Mouse (Mus musculus): ENCODE results near the gene Commd4.

Gene Commd4

DNA sequence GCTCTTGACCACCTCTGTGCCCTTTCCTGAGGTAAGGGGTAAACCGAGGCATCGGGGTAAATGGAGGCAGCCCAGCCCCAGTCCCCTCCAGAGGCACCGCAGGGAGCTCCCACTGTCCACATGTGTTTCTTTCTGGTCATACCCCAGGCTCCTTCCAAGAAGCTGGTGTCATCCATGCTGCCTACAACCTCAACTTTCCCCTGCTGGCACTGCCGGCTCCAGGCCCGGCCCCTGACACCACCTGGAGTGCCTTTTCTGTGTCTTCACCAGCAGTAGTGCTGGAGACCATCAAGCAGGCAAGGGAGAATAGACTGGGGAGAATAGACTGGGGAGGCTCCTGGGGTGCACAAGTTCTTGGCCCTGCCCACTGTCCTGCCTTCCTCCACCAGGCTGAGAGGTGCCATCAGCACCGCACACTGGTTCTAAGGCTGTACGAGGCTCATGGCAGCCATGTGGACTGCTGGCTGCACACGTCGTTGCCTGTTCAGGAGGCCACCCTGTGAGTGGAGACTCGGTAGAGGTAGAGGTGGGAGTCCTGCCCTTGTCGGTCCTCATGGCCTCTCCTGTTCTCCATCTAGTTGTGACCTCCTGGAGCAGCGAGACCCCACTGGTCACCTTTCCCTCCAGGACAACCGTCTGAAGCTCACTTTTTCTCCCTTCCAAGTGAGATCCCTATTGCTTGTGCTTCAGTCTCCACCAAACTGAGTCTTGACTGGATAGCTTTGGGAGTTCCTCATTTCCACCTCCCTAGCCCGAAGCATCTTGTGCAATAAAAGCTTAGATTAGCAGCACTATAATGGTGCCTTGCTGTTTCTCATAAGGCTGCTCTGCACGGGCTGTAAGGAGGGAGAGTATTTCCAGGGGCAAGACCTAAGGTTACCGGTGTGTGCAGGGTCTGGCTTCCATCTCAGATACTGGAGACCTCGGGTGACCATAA, 16.4 kb downstream of the Commd4 start:
- DNase-seq, result no peak

DNA sequence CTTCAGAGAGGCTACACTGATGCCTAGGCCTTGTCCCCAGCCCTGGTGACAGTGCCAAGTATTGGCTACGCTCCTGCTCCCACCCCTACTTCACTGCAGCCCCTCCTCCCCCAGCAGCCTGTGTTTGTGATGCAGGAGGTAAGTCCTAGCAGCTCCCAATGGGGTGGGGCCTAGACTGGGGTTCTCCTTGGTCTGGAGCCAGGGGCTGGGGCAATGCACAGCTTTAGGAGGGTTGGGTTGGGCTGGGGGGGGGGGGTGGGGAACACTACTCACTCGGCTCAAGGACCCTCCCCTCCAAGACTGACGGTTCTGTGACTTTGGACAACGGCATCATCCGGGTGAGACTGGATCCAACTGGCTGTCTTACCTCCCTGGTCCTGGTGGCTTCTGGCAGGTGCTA, 18.6 kb downstream of the Commd4 start:
- no peak for DNase-seq

DNA sequence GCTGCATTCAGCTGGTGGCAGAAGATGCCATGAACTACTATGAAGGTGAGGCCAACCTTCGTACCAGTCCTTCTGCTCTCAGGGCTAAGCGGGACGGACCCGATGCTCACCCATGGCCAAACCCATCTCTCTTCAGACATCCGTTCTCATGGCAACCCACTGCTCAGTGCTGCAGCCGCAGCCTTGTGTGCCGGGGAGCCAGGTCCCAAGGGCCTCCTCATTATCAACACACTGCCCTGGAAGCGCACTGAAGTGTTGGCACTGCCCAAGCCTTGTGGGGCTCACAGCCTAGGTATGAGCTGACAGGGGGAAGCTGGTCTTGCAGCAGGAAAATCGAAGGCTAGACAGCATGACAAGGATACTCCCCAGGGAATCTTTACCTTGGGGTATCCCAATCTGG, 19.0 kb downstream of the Commd4 start:
- no peak for DNase-seq

DNA sequence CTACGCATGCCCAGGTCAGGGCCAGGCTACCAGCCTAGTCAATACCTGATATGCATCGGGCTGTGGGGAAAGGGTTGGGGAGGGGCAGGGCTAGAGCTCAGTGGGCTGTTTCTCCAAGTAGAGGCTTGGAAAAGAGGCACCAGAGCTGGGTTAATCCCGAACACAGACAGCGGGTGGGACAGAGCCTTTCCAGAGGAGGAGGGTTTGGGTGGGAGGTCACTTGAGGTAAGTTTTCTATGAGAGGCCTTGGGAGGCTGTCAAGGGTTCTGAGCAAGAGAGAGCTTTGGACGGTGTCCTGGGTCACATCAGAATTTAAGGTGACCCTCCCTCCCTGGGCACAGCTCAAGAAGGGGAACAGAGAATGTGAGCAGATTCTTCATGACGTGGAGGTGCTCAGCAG, 19.6 kb downstream of the Commd4 start:
- DNase-seq, result no peak

DNA sequence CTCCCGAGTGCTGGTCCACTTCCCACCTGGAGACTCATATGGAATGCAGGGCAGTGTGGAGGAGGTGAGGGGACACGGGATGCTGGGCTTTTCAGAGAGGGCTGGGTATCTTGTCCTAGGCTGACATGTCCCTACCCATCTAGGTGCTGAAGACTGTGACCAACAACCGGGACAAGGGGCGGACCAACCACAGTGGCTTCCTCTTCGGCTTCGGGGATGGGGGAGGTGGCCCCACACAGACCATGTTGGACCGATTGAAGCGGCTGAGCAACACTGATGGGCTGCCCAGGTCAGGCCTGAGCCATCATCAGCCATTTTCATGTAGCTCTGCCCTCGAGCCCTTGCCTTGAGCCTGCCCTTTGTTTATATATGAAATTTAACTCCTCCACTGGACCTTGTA, 20.4 kb downstream of the Commd4 start:
- no peak for DNase-seq

DNA sequence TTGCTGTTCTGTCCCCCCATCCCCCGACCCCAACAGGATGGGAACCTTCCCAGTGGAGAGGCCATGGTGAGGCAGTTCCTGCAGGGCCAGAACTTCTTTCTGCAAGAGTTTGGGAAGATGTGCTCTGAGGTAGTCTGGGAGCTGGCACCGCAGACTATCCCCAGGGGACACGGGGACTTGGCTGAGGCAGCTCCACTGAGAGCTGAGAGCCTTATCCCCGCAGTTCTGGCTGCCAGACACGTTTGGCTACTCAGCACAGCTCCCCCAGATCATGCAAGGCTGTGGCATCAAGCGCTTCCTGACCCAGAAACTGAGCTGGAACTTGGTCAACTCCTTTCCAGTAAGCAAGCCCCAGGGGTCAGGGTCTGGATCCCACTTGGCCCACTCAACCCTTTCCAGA, 20.9 kb downstream of the Commd4 start:
- no peak for DNase-seq

DNA sequence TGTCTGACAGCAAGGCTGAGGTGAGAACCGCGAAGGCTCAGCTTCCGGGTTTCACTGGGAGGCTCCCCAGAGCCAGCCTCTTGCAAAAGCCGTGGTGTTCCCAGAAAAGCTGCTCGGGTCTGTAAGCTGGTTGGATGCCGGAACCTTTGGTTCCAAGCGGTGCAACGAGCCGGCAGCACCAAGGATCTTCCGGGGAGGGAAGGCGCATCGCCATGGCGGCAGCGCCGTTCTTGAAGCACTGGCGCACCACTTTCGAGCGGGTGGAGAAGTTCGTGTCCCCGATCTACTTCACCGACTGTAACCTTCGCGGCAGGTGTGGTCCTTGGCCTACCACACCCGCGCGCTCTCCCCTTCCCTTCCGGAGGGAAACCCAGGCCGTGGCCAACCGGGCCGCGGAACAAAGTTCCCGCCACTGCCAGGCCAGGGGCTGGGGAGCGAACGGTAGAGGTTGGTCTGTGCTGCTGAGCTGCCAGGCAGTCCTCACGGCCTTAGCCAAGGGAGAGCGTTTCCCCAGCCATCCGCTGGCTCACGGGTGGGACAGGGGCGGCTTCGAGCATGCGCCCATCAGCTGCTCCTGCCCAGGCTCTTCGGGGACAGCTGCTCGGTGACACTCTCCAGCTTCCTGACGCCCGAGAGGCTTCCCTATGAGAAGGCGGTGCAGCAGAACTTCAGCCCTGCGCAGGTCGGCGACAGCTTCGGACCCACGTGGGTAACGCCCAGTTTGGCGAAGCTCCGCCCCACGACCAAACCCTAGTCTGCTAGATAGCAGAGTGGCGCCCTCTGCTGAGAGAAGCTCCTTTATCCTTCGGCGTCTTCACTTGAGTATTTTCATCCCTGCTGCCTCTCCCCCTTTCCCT, 27.3 kb downstream of the Commd4 start, which contains the start of gene Man2c1:
Man2c1 (plus strand) TSS at position 114 of the 857 bp plus-strand sequence.
- peak; percentile 93 for DNase-seq

DNA sequence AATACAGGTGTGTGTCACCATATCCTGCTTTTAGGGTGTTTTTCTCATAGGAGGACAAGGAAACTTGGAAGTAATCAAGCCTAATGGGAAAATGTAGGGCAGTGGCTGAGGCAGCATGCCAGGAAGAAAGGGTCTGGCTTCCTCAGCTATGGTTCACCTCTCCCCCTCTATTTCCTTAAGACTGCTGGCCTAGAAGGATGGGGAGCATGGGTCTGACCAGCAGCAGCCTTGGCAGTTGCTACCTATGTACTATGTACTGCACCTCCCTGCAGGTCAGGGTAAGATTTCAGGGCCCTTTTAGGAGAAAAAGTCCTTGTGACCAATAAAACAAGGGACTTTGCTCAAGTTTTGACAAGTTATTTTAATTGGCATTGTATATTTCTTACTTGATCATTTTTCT, 28.5 kb downstream of the Commd4 start:
- no peak for DNase-seq

DNA sequence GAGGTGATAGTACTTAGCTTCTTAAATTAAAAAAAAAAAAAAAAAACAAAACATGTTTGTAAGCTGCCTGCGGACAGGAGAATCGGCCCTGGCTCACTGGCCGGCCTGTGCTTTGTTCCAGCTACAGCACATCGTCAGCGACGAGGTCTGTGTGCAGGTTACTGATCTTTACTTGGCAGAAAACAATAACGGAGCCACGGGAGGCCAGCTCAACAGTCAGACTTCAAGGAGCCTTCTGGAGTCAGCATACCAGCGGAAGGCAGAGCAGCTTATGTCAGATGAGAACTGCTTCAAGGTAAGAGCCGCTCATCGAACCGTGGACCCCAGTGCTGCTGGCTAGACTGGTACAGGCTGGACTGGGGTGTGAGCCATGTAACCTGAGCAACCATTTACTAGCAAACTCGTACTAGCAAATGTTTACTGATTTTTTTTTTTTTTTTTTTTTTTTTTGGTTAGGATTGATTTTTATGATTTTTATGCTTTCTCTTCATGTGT, 40.8 kb downstream of the Commd4 start:
- no peak for DNase-seq

Data from cerebellum, adult 11 months (tissue).